20 mouse cellular contexts compared by ENCODE assay signal in genomic region chr1:130508957-130509350, GRCm38 (mm10). TPM values are rescaled to one million over a fixed set of nuclear protein-coding genes. Genes with fewer than 3 reads are reported as not detected.
DNase-seq lines count a peak whose midpoint lies in the region; ATAC-seq and TF ChIP-seq lines count a peak whose summit lies in the region.
"Had no signal": no experiment of that assay in that cellular context is flagged by ENCODE, and none has a peak within 500 bp of the region (broad histone marks: within the 10 kb centered on the region; RNA-seq: fewer than 3 reads in every experiment).

No protein-coding gene starts in this region.

- H3K36me3 ChIP-seq in heart, embryonic 13.5 days = no peaks in the 10 kb centered on the region
- H3K36me3 ChIP-seq in lung, embryonic 14.5 days (ENCODE audit: insufficient read depth) = no peaks in the 10 kb centered on the region
- no peaks in the 10 kb centered on the region for H3K36me3 ChIP-seq in embryonic facial prominence, embryonic 14.5 days (ENCODE audit: control insufficient read depth, insufficient read depth, low read length)
- no peaks in the 10 kb centered on the region for H3K36me3 ChIP-seq in stomach, embryonic 14.5 days (ENCODE audit: control insufficient read depth, insufficient read depth, low read length)
- H3K36me3 ChIP-seq: forebrain, embryonic 10.5 days; midbrain, embryonic 12.5 days had no signal

- no peaks in the 10 kb centered on the region for H3K9me3 ChIP-seq in heart, embryonic 13.5 days
- H3K9me3 ChIP-seq in lung, embryonic 14.5 days (ENCODE audit: low read depth, low read length) = no peaks in the 10 kb centered on the region
- H3K9me3 ChIP-seq in embryonic facial prominence, embryonic 14.5 days (ENCODE audit: control insufficient read depth, low read length) = no peaks in the 10 kb centered on the region
- no peaks in the 10 kb centered on the region for H3K9me3 ChIP-seq in stomach, embryonic 14.5 days (ENCODE audit: control insufficient read depth, low read depth, low read length)
- H3K9me3 ChIP-seq: forebrain, embryonic 10.5 days; midbrain, embryonic 12.5 days had no signal

- no peaks in the 10 kb centered on the region for H3K27me3 ChIP-seq in heart, embryonic 13.5 days (replicated peaks)
- H3K27me3 ChIP-seq in lung, embryonic 14.5 days (ENCODE audit: insufficient read depth, low read length) = no peaks in the 10 kb centered on the region
- no peaks in the 10 kb centered on the region for H3K27me3 ChIP-seq in embryonic facial prominence, embryonic 14.5 days (replicated peaks; ENCODE audit: control insufficient read depth, insufficient read depth, low read length)
- H3K27me3 ChIP-seq in stomach, embryonic 14.5 days (ENCODE audit: control insufficient read depth, insufficient read depth, low read length) = no peaks in the 10 kb centered on the region
- H3K27me3 ChIP-seq: midbrain, embryonic 12.5 days had no signal

- ATAC-seq in heart, embryonic 13.5 days (ENCODE audit: extremely low read depth, insufficient number of reproducible peaks, low FRiP score, low TSS enrichment) = no peak
- peak; percentile 45; the same call in 1 of the 2 replicates for ATAC-seq in lung, embryonic 14.5 days (ENCODE audit: insufficient read depth)
- no peak for ATAC-seq in embryonic facial prominence, embryonic 14.5 days (ENCODE audit: low read depth)
- peak; percentile 72; the same call in 1 of the 2 replicates for ATAC-seq in stomach, embryonic 14.5 days (ENCODE audit: insufficient number of reproducible peaks, insufficient read depth, low FRiP score, low read depth)
- ATAC-seq: forebrain, embryonic 16.5 days; lung, postnatal 0 days had no signal

- 41% methylated on average over 2 of the region's 2 CpGs for WGBS in heart, embryonic 13.5 days
- 30% methylated on average over 2 of the region's 2 CpGs for WGBS in lung, embryonic 14.5 days
- 52% methylated on average over 2 of the region's 2 CpGs for WGBS in embryonic facial prominence, embryonic 14.5 days
- 18% methylated on average over 2 of the region's 2 CpGs for WGBS in stomach, embryonic 14.5 days

- no peak for DNase-seq in heart, adult 8-10 months (ENCODE audit: low spot score)
- no peak for DNase-seq in lung, embryonic 14.5 days
- DNase-seq in lung, postnatal 10 days = no peak
- no peak for DNase-seq in embryonic facial prominence, embryonic 14.5 days (ENCODE audit: low spot score)
- DNase-seq in frontal cortex, postnatal 14 days (ENCODE audit: low spot score in 2 of 2) = no peak
- no peak for DNase-seq in ovary, postnatal 14 days (ENCODE audit: low spot score)
- DNase-seq: adrenal gland, postnatal 14 days; cerebellum, adult 2 months; cerebellum, postnatal 25 days; gastrocnemius, postnatal 36 days; kidney, adult 11 months; kidney, postnatal 4 days; layer of hippocampus, adult 9-11 months; right cerebral cortex, postnatal 14 days had no signal

- 0 out of 2 replicates have a peak overlapping the region, but pooled peaks have one; percentile 61 for H3K27ac ChIP-seq in heart, embryonic 13.5 days (replicated peaks)
- peak overlapping the region; percentile 27; the same call in 1 of the 2 replicates for H3K27ac ChIP-seq in lung, embryonic 14.5 days (ENCODE audit: low read depth)
- peak overlapping the region; percentile 16; the same call in 1 of the 2 replicates for H3K27ac ChIP-seq in embryonic facial prominence, embryonic 14.5 days (replicated peaks; ENCODE audit: low read depth, low read length)
- H3K27ac ChIP-seq in stomach, embryonic 14.5 days (ENCODE audit: low read length) = peak overlapping the region; percentile 59
- H3K27ac ChIP-seq: forebrain, embryonic 10.5 days; midbrain, embryonic 12.5 days had no signal

- no peak overlapping the region for H3K4me2 ChIP-seq in heart, embryonic 13.5 days
- no peak overlapping the region for H3K4me2 ChIP-seq in lung, embryonic 14.5 days
- no peak overlapping the region for H3K4me2 ChIP-seq in embryonic facial prominence, embryonic 14.5 days (ENCODE audit: low read depth, low read length)
- H3K4me2 ChIP-seq in stomach, embryonic 14.5 days (replicated peaks; ENCODE audit: low read depth, low read length) = no peak overlapping the region
- H3K4me2 ChIP-seq: midbrain, embryonic 12.5 days had no signal

- H3K9ac ChIP-seq in heart, embryonic 13.5 days = no peak overlapping the region
- no peak overlapping the region for H3K9ac ChIP-seq in lung, embryonic 14.5 days
- no peak overlapping the region for H3K9ac ChIP-seq in embryonic facial prominence, embryonic 14.5 days (ENCODE audit: low read depth, low read length)
- H3K9ac ChIP-seq in stomach, embryonic 14.5 days (replicated peaks; ENCODE audit: low read depth, low read length) = no peak overlapping the region
- H3K9ac ChIP-seq: midbrain, embryonic 12.5 days had no signal

- peaks cover 17% of the 10 kb centered on the region for H3K4me1 ChIP-seq in heart, embryonic 13.5 days
- H3K4me1 ChIP-seq in lung, embryonic 14.5 days (ENCODE audit: insufficient read depth) = peaks cover 15% of the 10 kb centered on the region
- H3K4me1 ChIP-seq in embryonic facial prominence, embryonic 14.5 days (ENCODE audit: control insufficient read depth, insufficient read depth, low read length) = peaks cover 9% of the 10 kb centered on the region
- peaks cover 17% of the 10 kb centered on the region for H3K4me1 ChIP-seq in stomach, embryonic 14.5 days (ENCODE audit: control insufficient read depth, insufficient read depth, low read length)
- H3K4me1 ChIP-seq: midbrain, embryonic 12.5 days had no signal

- no peak for TF ChIP-seq CTCF in lung, embryonic 14.5 days (IDR thresholded peaks at IDR 0.05; ENCODE audit: low read depth)

- H3K4me3 ChIP-seq in heart, embryonic 13.5 days = no peak overlapping the region
- no peak overlapping the region for H3K4me3 ChIP-seq in lung, embryonic 14.5 days (ENCODE audit: low read depth, low read length)
- no peak overlapping the region for H3K4me3 ChIP-seq in embryonic facial prominence, embryonic 14.5 days (ENCODE audit: low read depth, low read length)
- H3K4me3 ChIP-seq in stomach, embryonic 14.5 days (ENCODE audit: low read depth, low read length) = no peak overlapping the region
- H3K4me3 ChIP-seq: forebrain, embryonic 10.5 days; midbrain, embryonic 12.5 days had no signal

RNA-seq across cellular contexts. Expression of gene Cd55, which starts 46.4 kb away (rescaled TPM):
- 11.1 and 13.6 TPM in 2 replicates for polyA plus RNA-seq in heart, embryonic 13.5 days (2015; fragmentation: Nextera tagmentation; extraction: Ambion mirVana)
- total RNA-seq in heart, adult 8-10 months (2022) = 1 to 10 TPM; 6.9 to 9.8 (median 8.3) TPM
- 21.9 and 24.9 TPM in 2 replicates for polyA plus RNA-seq in lung, embryonic 14.5 days (2014; fragmentation: Nextera tagmentation; extraction: Ambion mirVana)
- polyA plus RNA-seq in embryonic facial prominence, embryonic 14.5 days (2014; fragmentation: Nextera tagmentation; extraction: Ambion mirVana) = 23.6 and 23.8 TPM in 2 replicates
- 57.5 and 63.1 TPM in 2 replicates for polyA plus RNA-seq in stomach, embryonic 14.5 days (2014; fragmentation: Nextera tagmentation; extraction: Ambion mirVana)

Comparison
In these comparisons a context has a peak if more than half of its experiments do, and no peak if none do; other contexts are left out.
1. ATAC-seq: peak in lung, embryonic 14.5 days (single experiment) and stomach, embryonic 14.5 days (single experiment); none in heart, embryonic 13.5 days (single experiment) and embryonic facial prominence, embryonic 14.5 days (single experiment).
2. Peak in every context shown above with its lines, with median percentiles within 50 percentile points of each other: H3K27ac ChIP-seq.